Mouse (Mus musculus) cerebellum, postnatal 4 days (tissue): ENCODE data around the gene Wrap53.

Source experiments
- DNase-seq, 2 experiments: peaks; one replicate each; pipeline ENCODE4 v3.0.0; 2022; ENCODE audit warnings: low spot score in 2 of 2, mixed read lengths in 1 of 2

Wrap53 gene

GRCm38 (mm10) chr11:69601768-69602167, 21.7 kb upstream of the Wrap53 start:
- no peak for DNase-seq

DNA sequence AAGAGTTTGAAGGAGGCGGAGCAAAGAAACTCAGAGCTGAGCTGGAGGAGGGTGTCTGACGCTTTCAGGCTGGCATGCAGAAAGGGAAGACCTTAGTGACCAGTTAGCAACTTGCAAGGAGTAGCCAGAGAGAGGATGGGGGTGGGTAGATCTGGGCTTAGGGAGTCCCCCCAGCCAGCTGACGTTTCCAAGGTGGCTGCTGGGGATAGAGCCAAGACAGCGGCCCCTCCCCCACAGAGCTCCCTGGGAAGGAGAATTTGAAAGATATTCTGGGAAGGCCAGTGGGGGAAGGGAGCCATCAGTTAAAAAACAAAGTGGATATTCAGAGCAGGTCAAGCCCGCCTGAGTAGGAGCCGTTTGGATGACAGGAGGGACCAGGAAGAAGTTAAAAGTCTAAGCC, 20.0 kb upstream of the Wrap53 start:
- DNase-seq, result peak; percentile 53 to 71

- no peak for DNase-seq
Observed at GRCm38 (mm10) chr11:69599436-69599835, 19.4 kb upstream of the Wrap53 start.

- DNase-seq, result no peak
Observed at GRCm38 (mm10) chr11:69594853-69595252, 14.8 kb upstream of the Wrap53 start.

- DNase-seq, result no peak
Observed at GRCm38 (mm10) chr11:69592799-69593198, 12.7 kb upstream of the Wrap53 start.

GRCm38 (mm10) chr11:69591899-69592637, 12.0 kb upstream of the Wrap53 start:
- peak; percentile 50 to 62 for DNase-seq

- DNase-seq, result no peak
Observed at GRCm38 (mm10) chr11:69591424-69591823, 11.4 kb upstream of the Wrap53 start.

- DNase-seq, result no peak
Observed at GRCm38 (mm10) chr11:69590622-69591021, 10.6 kb upstream of the Wrap53 start.

GRCm38 (mm10) chr11:69589207-69589834, 9.3 kb upstream of the Wrap53 start:
- no peak for DNase-seq

DNA sequence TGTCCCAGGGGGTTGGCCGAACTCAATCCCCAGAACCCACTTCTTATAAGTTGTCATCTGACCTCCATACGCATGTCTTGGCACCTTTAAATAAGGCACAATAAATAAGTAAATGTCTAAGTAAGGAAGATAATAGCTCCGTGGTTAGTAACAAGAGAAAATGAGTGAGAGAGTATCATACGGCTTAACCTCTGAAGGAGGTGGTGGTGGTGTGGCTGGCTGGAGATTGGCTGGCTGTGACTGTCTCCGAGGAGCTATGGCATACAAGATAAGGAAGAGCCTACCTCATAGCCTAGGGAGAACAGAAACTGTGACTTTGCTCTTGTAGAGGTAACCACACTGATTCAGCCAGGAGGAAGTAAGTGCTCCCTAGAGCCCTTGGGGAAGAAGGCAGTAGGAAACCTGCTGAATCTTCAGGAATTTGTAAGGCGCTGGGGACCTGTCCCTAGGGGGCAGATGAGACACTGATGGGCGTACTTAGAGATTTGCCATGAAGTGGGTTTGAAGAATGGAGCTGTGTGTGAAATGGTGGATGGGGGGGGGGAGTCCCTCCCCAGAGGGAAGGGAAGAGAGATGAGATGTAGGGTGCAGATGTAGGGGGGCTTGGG, 5.8 kb upstream of the Wrap53 start:
- no peak for DNase-seq

- DNase-seq, result no peak
Observed at GRCm38 (mm10) chr11:69584937-69585336, 4.9 kb upstream of the Wrap53 start.

DNA sequence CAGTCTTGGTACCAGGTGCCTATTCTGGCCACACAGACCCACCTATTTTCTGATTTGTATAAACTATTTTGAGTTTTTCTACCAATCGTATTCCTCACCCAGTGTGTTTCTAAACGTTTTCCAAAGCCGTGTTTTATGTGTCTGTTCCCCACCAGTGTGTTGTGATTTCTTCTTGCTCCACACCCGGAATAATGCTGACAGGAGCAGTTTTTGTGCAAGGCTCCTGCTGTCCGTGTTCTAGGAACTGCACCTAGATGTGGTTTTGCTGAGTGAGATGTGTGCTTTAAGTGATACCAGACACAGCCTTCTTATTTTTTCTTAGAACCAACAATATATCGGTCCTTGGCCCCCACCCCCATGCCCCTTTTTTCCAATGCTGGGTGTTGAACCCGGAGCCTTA, 4.0 kb upstream of the Wrap53 start:
- DNase-seq, result no peak

DNA sequence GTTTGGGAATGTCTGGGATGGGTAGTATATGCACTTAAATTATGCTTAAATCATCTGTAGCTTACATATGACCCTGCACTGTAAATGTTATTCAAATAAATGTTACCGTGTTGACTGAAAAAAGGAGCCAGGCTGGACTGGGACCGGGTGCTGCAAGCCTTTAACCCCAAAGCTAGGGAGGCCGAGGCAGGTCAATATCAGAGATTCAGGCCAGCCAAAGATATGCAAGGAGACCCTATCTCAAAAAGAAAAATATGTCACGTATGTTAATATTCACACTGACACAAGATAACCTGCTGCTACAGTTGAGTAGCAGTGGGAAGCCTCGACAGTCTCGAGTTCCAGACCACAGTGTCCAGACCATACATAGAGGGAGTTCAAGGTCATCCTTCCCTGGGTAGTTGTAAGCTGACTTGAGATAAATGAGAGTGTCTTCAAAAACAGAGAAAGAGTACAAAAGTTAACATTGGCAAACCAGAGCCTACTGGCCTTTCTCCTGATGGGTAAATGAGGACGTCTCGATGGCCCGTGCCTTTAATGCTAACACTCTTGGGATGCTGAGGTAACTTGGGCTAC, 2.3 kb upstream of the Wrap53 start:
- no peak for DNase-seq

- DNase-seq, result no peak
Observed at GRCm38 (mm10) chr11:69581814-69582213, 1.8 kb upstream of the Wrap53 start.

- DNase-seq, result peak; percentile 75 to 94
Observed at GRCm38 (mm10) chr11:69581147-69581688, 1.2 kb upstream of the Wrap53 start.

- no peak for DNase-seq
Observed at GRCm38 (mm10) chr11:69580572-69581146, 604 bp upstream of the Wrap53 start.

DNA sequence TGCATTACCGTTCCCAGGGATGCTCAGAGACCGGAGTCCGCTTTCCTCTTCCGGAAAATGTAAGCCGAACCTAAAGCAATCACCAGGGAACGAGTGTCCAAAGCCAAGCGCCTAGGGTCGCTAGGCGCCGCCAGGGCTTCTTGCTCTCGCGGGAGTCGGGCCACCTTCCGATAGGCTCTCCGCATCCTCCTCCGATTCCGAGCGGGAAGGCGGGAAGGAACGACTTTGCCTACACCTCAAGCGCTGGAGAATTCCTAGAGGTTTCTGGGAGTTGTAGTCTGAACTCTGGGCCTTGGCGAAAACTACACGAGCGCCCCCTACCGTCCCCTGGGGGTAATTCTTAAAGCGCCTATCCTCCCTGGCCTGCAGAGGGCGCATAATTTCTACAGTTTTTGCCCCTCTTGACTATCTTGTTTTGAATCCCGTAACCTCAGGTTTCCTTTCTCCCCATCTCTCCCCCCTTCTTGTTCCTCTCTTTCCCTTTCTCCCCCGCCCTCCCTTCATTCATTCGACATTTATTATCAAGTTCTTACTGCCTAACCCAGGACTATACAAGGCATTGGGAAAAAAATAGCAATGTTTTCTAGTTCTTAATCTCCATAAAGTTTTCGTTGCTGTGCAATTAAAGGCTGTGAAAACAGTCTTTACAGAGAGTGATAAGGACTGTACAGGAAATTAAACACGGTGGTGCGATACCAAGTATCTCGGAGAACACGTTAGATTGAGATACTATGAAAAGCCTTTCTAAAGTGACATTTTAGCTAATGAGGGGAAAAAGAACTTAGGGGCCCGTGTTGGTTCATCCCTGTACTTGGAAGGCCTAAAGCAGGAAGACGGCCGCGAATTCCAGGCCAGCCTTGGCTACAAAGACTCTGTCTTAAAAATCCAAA, 682 bp downstream of the Wrap53 start:
- peak; percentile 94 to 97 for DNase-seq

- no peak for DNase-seq
Observed at GRCm38 (mm10) chr11:69578301-69578700, 1.8 kb downstream of the Wrap53 start.

DNA sequence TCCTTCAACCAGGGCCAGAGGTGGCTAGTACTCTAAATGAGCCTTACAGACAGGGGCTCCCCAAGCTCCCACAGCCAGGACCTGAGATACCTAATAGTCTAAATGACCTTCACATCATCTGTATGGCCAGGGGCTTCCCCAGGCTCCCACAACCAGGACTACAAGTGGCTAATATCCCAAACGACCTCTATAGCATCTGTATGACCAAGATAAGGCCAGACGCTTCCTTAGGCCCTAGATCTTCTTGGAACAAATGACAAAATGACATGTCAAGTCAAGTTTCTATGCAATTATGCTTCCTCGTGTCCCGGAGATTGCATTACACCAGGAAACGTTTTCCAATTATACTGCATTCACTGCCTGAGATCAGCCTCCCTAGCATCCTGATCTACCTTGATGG, 3.7 kb downstream of the Wrap53 start:
- no peak for DNase-seq

DNA sequence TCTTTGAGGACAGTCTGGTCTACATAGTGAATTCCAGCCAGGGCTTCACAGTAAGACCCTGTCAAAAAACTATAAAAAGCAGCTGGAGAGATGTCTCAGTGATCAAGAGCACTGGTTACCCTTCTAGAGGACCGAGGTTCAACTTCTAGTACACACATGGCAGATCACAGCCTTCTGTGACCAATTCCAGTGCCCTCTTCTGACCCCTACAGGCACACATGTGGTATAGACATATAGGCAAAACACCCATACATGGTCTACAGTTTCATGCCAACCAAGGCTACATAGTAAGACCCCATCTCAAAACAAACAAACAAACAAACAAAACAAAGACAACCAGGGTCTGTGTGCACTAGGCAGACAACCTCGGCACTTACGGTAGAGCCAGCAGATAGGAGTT, 4.8 kb downstream of the Wrap53 start:
- DNase-seq, result no peak

GRCm38 (mm10) chr11:69565131-69565530, 14.9 kb downstream of the Wrap53 start:
- DNase-seq, result no peak
